Mouse (Mus musculus) hindbrain, embryonic 15.5 days (tissue): ENCODE results near the gene Hspg2. TPM values are rescaled to one million over a fixed set of nuclear protein-coding genes. Genes with fewer than 3 reads are reported as not detected.
"Not testable (repeated sequence)": the region's sequence is repeated elsewhere in the genome, so short reads cannot be mapped to it uniquely, and the experiment has no call there.

Experiments used
- ATAC-seq: fragments of 200-750 bp; cut with Nextera tagmentation; 2 replicates; pipeline ENCODE4 v1.8.0; 2017; ENCODE audit warnings: low read depth, moderate number of reproducible peaks, moderate TSS enrichment; ENCODE audit not compliant: low FRiP score
- H3K27ac ChIP-seq: fragments of 300-500 bp; sonication (generic); replicated peaks from 2 replicates; pipeline ENCODE4 v1.5.1; 2015; ENCODE audit warnings: mild to moderate bottlenecking, inconsistent platforms
- H3K27me3 ChIP-seq: fragments of 300-500 bp; sonication (generic); 2 replicates; pipeline ENCODE4 v1.6.1; 2015; ENCODE audit warnings: control low read depth, inconsistent platforms
- H3K36me3 ChIP-seq: fragments of 300-500 bp; sonication (generic); 2 replicates; pipeline ENCODE4 v1.6.1; 2015; ENCODE audit warnings: control low read depth, inconsistent platforms
- H3K4me1 ChIP-seq: fragments of 300-500 bp; sonication (generic); replicated peaks from 2 replicates; pipeline ENCODE4 v1.6.1; 2015; ENCODE audit warnings: control low read depth, inconsistent platforms
- H3K4me2 ChIP-seq: fragments of 300-500 bp; sonication (generic); 2 replicates; pipeline ENCODE4 v1.6.1; 2015; ENCODE audit warnings: moderate library complexity, mild to moderate bottlenecking, inconsistent platforms
- H3K4me3 ChIP-seq: fragments of 300-500 bp; sonication (generic); 2 replicates; pipeline ENCODE4 v1.5.1; 2015; ENCODE audit warnings: mild to moderate bottlenecking, inconsistent platforms
- H3K9ac ChIP-seq: fragments of 300-500 bp; sonication (generic); 2 replicates; pipeline ENCODE4 v1.6.1; 2015; ENCODE audit warnings: inconsistent platforms
- H3K9me3 ChIP-seq: fragments of 300-500 bp; sonication (generic); 2 replicates; pipeline ENCODE4 v1.6.1; 2016; ENCODE audit warnings: control low read depth, inconsistent platforms
- WGBS: fragments of 180-500 bp; shearing (Covaris S2); methylation state at CpG from one replicate; pipeline ENCODE4 v1.1.7; 2015; 5-methylcytosine and 5-hydroxymethylcytosine counted together
- polyA plus RNA-seq: library from polyadenylated mRNA; unstranded; fragments of >200 nt; fragmentation: Nextera tagmentation; extraction: Ambion mirVana; gene quantifications from 2 replicates; pipeline ENCODE4 v1.2.1, GENCODE M21; 2015

The Hspg2 gene
- 6.0 and 6.9 TPM in 2 replicates for polyA plus RNA-seq

DNA sequence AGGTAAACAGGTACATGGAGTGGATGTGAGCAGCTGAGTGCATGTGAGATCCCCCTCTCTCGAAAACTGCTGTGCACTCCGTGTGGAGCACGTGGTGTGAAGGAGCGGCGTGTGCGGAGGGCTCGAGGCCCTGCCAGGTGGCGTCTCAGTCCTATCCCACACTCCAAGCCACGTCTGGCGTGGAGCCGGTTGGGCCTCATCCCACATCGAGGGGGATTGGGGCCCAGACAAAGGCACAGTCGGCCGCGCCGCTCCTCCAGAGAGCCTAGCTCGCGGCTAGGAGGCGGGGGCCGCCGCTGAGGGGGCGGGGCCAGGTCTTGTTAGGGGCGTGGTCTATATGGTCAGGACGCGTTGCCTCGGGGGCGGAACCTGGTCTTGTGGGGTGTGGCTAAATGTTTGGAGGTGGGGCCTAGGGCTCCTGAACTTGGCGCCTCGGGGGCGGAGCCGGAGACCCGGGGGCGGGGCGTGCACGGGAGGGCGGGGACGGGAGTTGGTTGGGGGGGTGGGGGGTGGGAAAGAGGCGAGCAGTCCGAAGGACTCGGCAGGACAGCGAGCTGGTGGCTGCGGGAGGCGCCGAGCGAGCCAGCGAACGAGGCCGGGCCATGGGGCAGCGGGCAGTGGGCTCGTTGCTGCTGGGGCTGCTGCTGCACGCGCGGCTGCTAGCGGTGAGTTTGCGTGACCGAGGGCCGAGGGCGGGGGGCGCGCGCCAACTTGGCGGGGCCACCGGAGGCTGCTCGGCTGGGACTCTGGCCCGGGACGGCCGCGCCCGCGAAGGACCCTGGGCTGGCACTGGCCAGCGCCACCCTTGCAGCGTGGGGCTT lies at the start of gene Hspg2:
TSS of gene Hspg2 (plus strand) at position 510 of the 821 bp plus-strand sequence.
- ATAC-seq = peak; percentile 87
- H3K4me1 ChIP-seq = peaks cover 18% of the 10 kb centered on the region
- H3K27me3 ChIP-seq = no peaks in the 10 kb centered on the region
- peak within 1 kb of the TSS; percentile 45 for H3K4me3 ChIP-seq
- H3K9me3 ChIP-seq = no peaks in the 10 kb centered on the region
- H3K9ac ChIP-seq = peak within 1 kb of the TSS; percentile 35
- under 1% methylated on average over 56 of the region's 72 CpGs for WGBS
- H3K36me3 ChIP-seq = no peaks in the 10 kb centered on the region
- peak within 1 kb of the TSS; percentile 88 for H3K4me2 ChIP-seq
- H3K27ac ChIP-seq = no peak within 1 kb of the TSS; the same call in 1 of the 2 replicates

GRCm38 (mm10) chr4:137430502-137430901 lies 38.1 kb upstream of the Hspg2 start, which contains the start of gene Cela3b:
Cela3b (minus strand) TSS chr4:137430540.
- Histone ChIP-seq H3K9me3 (no peaks in the 10 kb centered on the region), H3K4me1 (no peaks in the 10 kb centered on the region), H3K36me3 (no peaks in the 10 kb centered on the region), H3K27me3 (no peaks in the 10 kb centered on the region), H3K4me2 (no peak within 1 kb of the TSS), H3K4me3 (no peak within 1 kb of the TSS), H3K27ac (no peak within 1 kb of the TSS), H3K9ac (no peak within 1 kb of the TSS)
- no peak for ATAC-seq
- 94% methylated on average over 4 of the region's 4 CpGs for WGBS

DNA sequence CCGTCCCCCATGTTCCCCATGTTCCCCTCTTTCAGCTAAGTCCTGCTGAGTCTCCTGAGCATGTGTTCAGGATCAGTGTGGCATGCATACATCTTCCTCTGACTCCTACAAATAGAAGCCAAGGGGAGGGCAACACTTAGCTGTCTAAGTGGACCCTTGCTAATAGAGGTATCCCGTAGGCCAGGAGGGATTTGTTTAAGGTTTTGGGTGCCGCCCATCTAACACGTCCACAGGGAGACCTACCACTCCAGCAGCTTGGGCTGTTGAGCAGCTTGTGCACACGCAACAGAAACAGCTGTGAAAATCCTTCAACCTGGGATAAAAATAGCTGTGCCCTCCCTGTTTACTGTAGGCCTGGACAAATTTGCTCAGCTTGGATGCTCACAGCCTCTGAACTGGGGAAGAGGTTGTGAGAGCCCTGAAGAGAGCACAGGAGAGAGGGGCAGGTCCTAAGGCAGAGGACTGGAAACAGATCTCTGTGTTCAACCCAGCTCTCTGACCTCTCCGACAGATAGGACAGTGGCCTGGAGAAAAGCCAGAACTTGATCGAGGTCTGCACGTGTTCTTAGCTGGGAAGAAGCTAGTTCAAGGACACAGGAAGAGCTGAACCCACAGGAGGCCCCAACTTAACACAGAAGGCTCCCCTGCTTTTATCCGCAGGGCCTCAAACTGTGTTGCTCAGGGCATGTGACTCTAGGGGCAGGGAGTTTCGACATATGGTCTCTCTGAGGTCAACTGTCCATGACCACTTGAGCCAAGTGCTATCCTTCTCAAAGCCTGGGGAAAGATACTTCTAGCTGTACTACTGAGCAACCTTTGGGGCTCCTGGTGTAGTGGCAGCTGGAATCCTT lies 35.6 kb upstream of the Hspg2 start:
- 78% methylated on average over 10 of the region's 10 CpGs for WGBS
- H3K4me1 ChIP-seq, H3K27ac ChIP-seq, H3K4me3 ChIP-seq, H3K36me3 ChIP-seq, H3K9ac ChIP-seq, H3K4me2 ChIP-seq, H3K27me3 ChIP-seq, H3K9me3 ChIP-seq, ATAC-seq: not testable (repeated sequence)

DNA sequence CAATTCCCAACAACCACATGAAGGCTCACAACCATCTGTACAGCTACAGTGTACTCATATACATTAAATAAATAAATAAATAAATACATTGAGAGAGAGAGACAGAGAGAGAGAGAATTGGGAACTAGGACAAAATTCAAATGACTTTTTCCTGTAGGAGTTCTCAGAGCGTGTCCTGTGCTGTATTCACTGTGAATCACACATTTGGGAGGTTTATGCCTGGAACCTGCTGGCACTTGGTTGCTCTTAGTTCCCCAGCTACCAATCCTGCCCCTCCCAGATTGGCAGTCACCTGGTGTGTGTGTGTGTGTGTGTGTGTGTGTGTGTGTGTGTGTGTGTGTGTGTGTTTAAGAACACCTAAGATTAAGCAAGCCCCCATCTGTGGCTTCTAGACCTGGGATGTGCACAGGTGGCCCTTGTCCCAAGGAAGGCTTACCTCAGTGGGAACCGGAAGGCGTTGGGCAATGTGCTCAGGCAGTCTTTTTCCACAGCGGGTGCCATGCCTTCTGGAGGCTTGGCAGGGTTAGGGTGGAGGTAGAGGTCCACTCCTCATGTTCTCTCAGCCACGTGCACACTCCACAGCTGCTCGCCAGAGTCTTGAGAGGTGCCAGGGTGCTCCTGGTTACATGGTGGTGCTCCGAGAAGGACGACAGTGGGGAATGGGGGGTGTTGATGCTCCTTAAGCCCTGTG lies 31.4 kb upstream of the Hspg2 start:
- Histone ChIP-seq H3K27ac (no peak overlapping the region), H3K9ac (no peak overlapping the region), H3K27me3 (no peaks in the 10 kb centered on the region), H3K9me3 (no peaks in the 10 kb centered on the region), H3K36me3 (no peaks in the 10 kb centered on the region), H3K4me3 (no peak overlapping the region), H3K4me2 (no peak overlapping the region), H3K4me1 (no peaks in the 10 kb centered on the region)
- WGBS = 91% methylated on average over 8 of the region's 8 CpGs
- ATAC-seq = no peak

- ATAC-seq = no peak
- no peaks in the 10 kb centered on the region for H3K9me3 ChIP-seq
- H3K9ac ChIP-seq = no peak overlapping the region
- no peaks in the 10 kb centered on the region for H3K36me3 ChIP-seq
- no peak overlapping the region for H3K4me3 ChIP-seq
- no peak overlapping the region for H3K4me2 ChIP-seq
- 94% methylated on average over 8 of the region's 8 CpGs for WGBS
- H3K27me3 ChIP-seq = no peaks in the 10 kb centered on the region
- peaks cover 2% of the 10 kb centered on the region; the same call in 1 of the 2 replicates for H3K4me1 ChIP-seq
- no peak overlapping the region for H3K27ac ChIP-seq
Observed at GRCm38 (mm10) chr4:137438842-137439241, 29.7 kb upstream of the Hspg2 start.

DNA sequence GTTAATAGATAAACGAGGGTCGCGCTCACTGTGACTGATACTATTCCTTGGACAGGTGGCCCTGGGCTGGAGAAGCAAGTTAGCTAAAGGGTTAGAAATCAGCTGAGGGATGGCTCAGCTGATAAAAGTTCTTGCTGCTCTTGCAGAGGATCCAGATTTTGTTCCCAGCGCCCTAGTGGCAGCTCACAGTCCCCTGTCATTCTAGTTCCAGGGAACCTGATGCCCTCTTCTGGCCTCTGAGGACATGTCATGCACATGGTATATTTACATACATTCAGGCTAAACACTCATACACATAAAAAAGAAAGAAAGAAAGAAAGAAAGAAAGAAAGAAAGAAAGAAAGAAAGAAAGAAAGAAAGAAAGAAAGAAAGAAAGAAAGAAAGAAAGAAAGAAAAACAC lies 27.2 kb upstream of the Hspg2 start:
- 84% methylated on average over 4 of the region's 4 CpGs for WGBS
- Histone ChIP-seq H3K27ac (no peak overlapping the region), H3K4me2 (no peak overlapping the region), H3K4me1 (peaks cover 3% of the 10 kb centered on the region; the same call in 1 of the 2 replicates), H3K36me3 (no peaks in the 10 kb centered on the region), H3K9me3 (no peaks in the 10 kb centered on the region), H3K9ac (no peak overlapping the region), H3K27me3 (no peaks in the 10 kb centered on the region), H3K4me3 (no peak overlapping the region)
- no peak for ATAC-seq

- 29% methylated on average over 5 of the region's 5 CpGs for WGBS
- Histone ChIP-seq H3K4me3 (0 out of 2 replicates have a peak overlapping the region, but pooled peaks have one; percentile 16), H3K9me3 (no peaks in the 10 kb centered on the region), H3K27me3 (no peaks in the 10 kb centered on the region), H3K27ac (no peak overlapping the region), H3K4me2 (peak overlapping the region; percentile 40), H3K9ac (no peak overlapping the region), H3K4me1 (peaks cover 13% of the 10 kb centered on the region), H3K36me3 (no peaks in the 10 kb centered on the region)
- ATAC-seq = no peak
Observed at GRCm38 (mm10) chr4:137443625-137444024, 24.9 kb upstream of the Hspg2 start.

GRCm38 (mm10) chr4:137445881-137446280 lies 22.7 kb upstream of the Hspg2 start:
- H3K9me3 ChIP-seq = no peaks in the 10 kb centered on the region
- peaks cover 16% of the 10 kb centered on the region for H3K4me1 ChIP-seq
- H3K27ac ChIP-seq = no peak overlapping the region
- H3K4me3 ChIP-seq = no peak overlapping the region
- no peak overlapping the region for H3K4me2 ChIP-seq
- no peak overlapping the region for H3K9ac ChIP-seq
- no peaks in the 10 kb centered on the region for H3K27me3 ChIP-seq
- 87% methylated on average over 4 of the region's 4 CpGs for WGBS
- H3K36me3 ChIP-seq = no peaks in the 10 kb centered on the region
- no peak for ATAC-seq

- Histone ChIP-seq H3K36me3 (no peaks in the 10 kb centered on the region), H3K9ac (no peak overlapping the region), H3K27me3 (no peaks in the 10 kb centered on the region), H3K4me1 (peaks cover 16% of the 10 kb centered on the region), H3K4me2 (0 out of 2 replicates have a peak overlapping the region, but pooled peaks have one; percentile 4), H3K4me3 (no peak overlapping the region), H3K27ac (no peak overlapping the region), H3K9me3 (no peaks in the 10 kb centered on the region)
- ATAC-seq = no peak
- WGBS = 66% methylated on average over 7 of the region's 7 CpGs
Observed at GRCm38 (mm10) chr4:137447363-137448196, 21.0 kb upstream of the Hspg2 start.

DNA sequence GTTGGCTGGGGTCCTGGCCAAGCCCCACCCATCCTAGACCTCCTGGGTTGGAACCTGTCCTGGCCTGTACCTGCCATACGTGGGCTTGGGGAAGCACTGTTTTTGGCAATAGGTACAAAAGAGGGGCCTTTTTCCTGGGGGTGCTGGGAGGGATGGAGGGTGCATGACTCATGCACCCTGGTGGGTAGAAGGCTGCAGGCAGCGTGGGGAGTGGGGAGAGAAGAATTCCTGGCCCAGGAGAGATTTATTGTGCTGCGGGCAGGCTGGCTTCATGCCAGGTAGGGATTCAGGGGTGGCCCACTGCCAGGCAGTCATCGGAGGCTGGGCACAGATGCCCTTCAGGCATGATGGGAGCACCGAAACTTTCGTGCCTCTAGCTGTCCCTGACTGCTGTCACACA lies 20.4 kb upstream of the Hspg2 start:
- peaks cover 16% of the 10 kb centered on the region for H3K4me1 ChIP-seq
- H3K4me2 ChIP-seq = 0 out of 2 replicates have a peak overlapping the region, but pooled peaks have one; percentile 4
- ATAC-seq = no peak
- H3K27me3 ChIP-seq = no peaks in the 10 kb centered on the region
- no peak overlapping the region for H3K9ac ChIP-seq
- no peak overlapping the region for H3K27ac ChIP-seq
- H3K9me3 ChIP-seq = no peaks in the 10 kb centered on the region
- WGBS = 28% methylated on average over 6 of the region's 6 CpGs
- no peaks in the 10 kb centered on the region for H3K36me3 ChIP-seq
- H3K4me3 ChIP-seq = no peak overlapping the region

- Histone ChIP-seq H3K4me2 (no peak overlapping the region), H3K4me1 (peaks cover 16% of the 10 kb centered on the region), H3K27ac (no peak overlapping the region), H3K9me3 (no peaks in the 10 kb centered on the region), H3K4me3 (no peak overlapping the region), H3K9ac (no peak overlapping the region), H3K27me3 (no peaks in the 10 kb centered on the region), H3K36me3 (no peaks in the 10 kb centered on the region)
- 59% methylated on average over 2 of the region's 2 CpGs for WGBS
- no peak for ATAC-seq
Observed at GRCm38 (mm10) chr4:137448641-137449040, 19.9 kb upstream of the Hspg2 start.
